Mouse (Mus musculus) neutrophil, adult 5-6 weeks (primary cell): ENCODE measurements around the gene Plin4. TPM values are rescaled to one million over a fixed set of nuclear protein-coding genes. Genes with fewer than 3 reads are reported as not detected.
"Not testable (repeated sequence)": the region's sequence is repeated elsewhere in the genome, so short reads cannot be mapped to it uniquely, and the experiment has no call there.

Experiments
- ATAC-seq: fragments of 151-379, 151-347 bp; 2 replicates; pipeline ENCODE4 v1.8.0; 2017; ENCODE audit warnings: mild to moderate bottlenecking, moderate TSS enrichment; ENCODE audit not compliant: insufficient number of reproducible peaks, poor library complexity, low FRiP score, severe bottlenecking; ENCODE audit errors: extremely low read depth
- total RNA-seq: library from RNA; stranded (forward); fragments of 200-1000 nt; gene quantifications from 2 replicates; pipeline ENCODE4 v1.2.3, GENCODE M21; 2017

Gene Plin4
- total RNA-seq, 1 experiment from 2014 or later: 1.2 TPM

GRCm38 (mm10) chr17:56074097-56074826 is 35.3 kb downstream of the Plin4 start:
- ATAC-seq: peak; percentile 19; the same call in 1 of the 2 replicates

GRCm38 (mm10) chr17:56072243-56072642 is 37.4 kb downstream of the Plin4 start:
- no peak for ATAC-seq

DNA sequence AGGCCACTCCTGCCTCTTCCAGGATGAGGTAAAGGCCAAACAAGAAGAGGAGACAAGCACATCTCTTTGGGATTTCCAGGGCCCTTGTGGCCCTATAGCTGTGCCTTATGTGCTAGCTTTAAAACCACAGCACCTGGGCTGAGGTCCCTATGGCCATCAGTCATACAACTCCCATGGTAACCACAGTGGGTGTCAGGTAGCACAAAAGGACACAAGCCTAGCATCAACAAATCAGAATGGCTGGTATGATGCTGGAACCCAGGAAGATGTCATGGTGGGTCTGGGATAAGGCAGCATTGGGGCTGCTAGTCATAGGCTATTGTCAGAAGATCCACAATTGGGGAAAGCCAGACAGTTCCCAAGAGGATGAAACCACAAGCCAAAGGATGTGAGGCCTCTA is 38.5 kb downstream of the Plin4 start:
- no peak for ATAC-seq

GRCm38 (mm10) chr17:56069066-56069465 is 40.5 kb downstream of the Plin4 start:
- no peak for ATAC-seq

DNA sequence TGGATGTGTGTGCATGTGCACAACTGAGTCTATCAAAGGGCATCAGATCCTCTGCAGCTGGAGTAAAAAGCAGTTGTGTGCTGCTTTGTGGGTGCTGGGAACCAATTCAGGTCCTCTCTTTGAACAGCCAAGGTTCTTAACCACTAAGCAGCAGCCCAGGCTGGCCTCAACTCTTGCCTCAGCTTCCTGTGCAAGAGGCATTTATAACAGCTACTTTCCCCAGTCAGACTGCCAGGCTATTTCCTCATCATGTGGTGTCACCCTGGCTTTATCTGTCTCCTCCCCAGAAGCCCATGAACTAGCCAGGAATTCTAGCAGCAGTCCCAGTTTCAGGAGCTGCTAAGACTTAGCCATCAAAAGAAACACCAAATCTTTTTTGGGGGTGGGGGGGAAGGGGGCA is 43.2 kb downstream of the Plin4 start:
- ATAC-seq: no peak

- not testable (repeated sequence) for ATAC-seq
Measured at GRCm38 (mm10) chr17:56065715-56066114, 43.9 kb downstream of the Plin4 start.

DNA sequence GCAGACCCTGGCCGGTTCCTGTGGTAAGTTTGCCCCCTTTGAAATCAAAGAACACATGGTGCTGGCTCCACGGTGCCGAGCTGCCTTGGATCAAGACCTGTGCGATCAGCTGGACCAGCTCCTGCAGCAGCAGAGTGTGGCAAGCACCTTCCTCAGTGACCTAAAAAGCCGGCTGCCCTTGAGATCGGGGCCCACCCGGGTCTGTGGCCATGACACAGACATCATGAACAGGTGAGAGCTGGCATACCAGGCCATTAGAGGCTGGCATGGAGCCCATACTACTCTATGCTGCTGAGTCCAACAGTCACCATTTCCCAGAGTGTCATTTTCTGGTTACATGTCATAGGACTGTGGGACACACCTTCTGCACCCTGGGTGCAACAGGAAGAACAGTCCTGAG is 47.5 kb downstream of the Plin4 start:
- ATAC-seq: no peak

GRCm38 (mm10) chr17:56057381-56058120 is 52.1 kb downstream of the Plin4 start:
- ATAC-seq: no peak

DNA sequence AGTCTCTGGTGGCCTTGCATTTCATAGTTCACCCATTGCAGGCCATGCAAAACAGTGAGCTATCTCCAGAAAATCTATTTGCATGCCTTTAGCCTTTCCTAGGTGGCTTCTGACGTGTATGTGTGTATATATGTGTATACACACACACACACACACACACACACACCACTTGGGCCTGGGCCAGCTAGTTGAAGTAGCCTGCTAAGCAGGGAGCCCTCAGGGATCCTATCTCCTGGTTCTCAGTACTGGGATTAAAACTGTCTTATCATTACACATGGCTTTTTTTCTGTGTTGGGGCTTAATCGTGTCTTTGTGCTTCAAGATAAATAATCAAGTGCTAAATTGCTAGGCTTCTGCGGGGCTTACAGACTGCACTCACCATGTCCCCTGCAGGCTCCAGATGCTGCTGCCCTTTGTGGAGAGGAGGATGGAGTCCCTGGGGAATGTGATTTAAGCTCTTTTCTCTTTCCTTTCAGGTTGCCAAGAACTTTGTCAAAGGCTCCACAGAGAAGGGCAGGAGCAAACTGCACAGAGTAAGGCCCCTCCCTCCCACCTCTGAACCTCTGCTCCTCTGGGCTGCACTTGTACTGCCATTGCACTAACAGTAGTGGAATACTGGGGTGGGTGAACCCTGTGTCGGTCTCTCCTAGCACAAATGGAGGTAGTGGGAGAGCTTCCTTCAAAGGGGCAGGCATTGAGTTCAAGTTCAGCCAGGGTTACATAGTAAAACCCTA is 53.5 kb downstream of the Plin4 start:
- ATAC-seq: no peak

DNA sequence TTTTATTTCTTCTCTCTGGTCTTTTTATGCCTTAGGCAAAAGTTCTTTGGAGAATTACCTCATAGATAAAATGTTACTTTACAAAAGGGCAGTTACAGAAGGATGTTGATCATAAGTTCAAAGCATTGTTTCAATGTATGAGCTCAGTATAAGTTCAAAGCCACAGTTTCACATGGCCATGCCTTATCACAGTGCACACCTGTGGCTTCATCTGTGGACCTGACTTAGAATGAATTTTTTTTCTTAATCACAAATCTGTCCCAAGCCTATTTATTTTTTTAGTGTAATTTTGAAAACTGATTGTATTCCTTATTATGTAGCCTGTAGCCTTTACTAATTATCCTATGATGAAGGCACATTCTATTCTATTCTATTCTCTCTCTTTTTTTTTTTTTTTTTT is 54.7 kb downstream of the Plin4 start:
- ATAC-seq: no peak

- ATAC-seq: no peak
Measured at GRCm38 (mm10) chr17:56051369-56051768, 58.2 kb downstream of the Plin4 start.

Other genes starting within 250 kb of the Plin4 start
- gene Zfp119a, start 230.9 kb downstream of the Plin4 start, total RNA-seq: 8.3 and 11.8 TPM in 2 replicates
- 46.8 and 51.0 TPM in 2 replicates for gene Zfp959, start 217.7 kb downstream of the Plin4 start, total RNA-seq
- gene Zfp119b, start 160.3 kb downstream of the Plin4 start, total RNA-seq: 14.4 and 17.6 TPM in 2 replicates
- 19.0 and 30.3 TPM in 2 replicates for gene Ebi3, start 157.2 kb downstream of the Plin4 start, total RNA-seq
- 19.8 and 20.5 TPM in 2 replicates for gene Yju2, start 150.7 kb downstream of the Plin4 start, total RNA-seq
- 1.4 and 1.7 TPM in 2 replicates for gene Shd, start 139.3 kb downstream of the Plin4 start, total RNA-seq
- not detected in 2 replicates for gene Fsd1, start 123.3 kb downstream of the Plin4 start, total RNA-seq
- gene Stap2, start 104.2 kb downstream of the Plin4 start, total RNA-seq: 1.6 TPM in 1 of 2 replicates, not detected in the other
- gene Mpnd, start 104.1 kb downstream of the Plin4 start, total RNA-seq: 64.9 and 86.9 TPM in 2 replicates
- 44.8 and 48.6 TPM in 2 replicates for gene Sh3gl1, start 73.2 kb downstream of the Plin4 start, total RNA-seq
- gene Chaf1a, start 69.4 kb downstream of the Plin4 start, total RNA-seq: 1.4 TPM in 2 replicates
- 31.3 and 49.5 TPM in 2 replicates for gene Ubxn6, start 34.8 kb downstream of the Plin4 start, total RNA-seq
- gene Hdgfl2, start 30.2 kb downstream of the Plin4 start, total RNA-seq: 153 and 189 TPM in 2 replicates
- 3.4 and 4.0 TPM in 2 replicates for gene Plin5, start 7.8 kb upstream of the Plin4 start, total RNA-seq
- gene Lrg1, start 12.2 kb upstream of the Plin4 start, total RNA-seq: 126 and 131 TPM in 2 replicates
- gene Sema6b, start 30.5 kb upstream of the Plin4 start, total RNA-seq: 11.3 and 11.5 TPM in 2 replicates
- 1.3 and 1.4 TPM in 2 replicates for gene Tnfaip8l1, start 52.7 kb upstream of the Plin4 start, total RNA-seq
- 13.9 and 18.0 TPM in 2 replicates for gene Mydgf, start 74.1 kb upstream of the Plin4 start, total RNA-seq
- 14.0 and 14.5 TPM in 2 replicates for gene Dpp9, start 109.1 kb upstream of the Plin4 start, total RNA-seq
- gene Fem1a, start 147.0 kb upstream of the Plin4 start, total RNA-seq: 22.2 and 23.8 TPM in 2 replicates
- gene Ticam1, start 167.0 kb upstream of the Plin4 start, total RNA-seq: 4.8 and 6.4 TPM in 2 replicates
- gene Plin3, start 183.1 kb upstream of the Plin4 start, total RNA-seq: 13.5 and 14.2 TPM in 2 replicates
- not detected in 2 replicates for gene Arrdc5, start 190.5 kb upstream of the Plin4 start, total RNA-seq
- gene Uhrf1, start 193.5 kb upstream of the Plin4 start, total RNA-seq: 2.3 and 2.4 TPM in 2 replicates
- gene Kdm4b, start 216.3 kb upstream of the Plin4 start, total RNA-seq: 27.2 and 29.6 TPM in 2 replicates